Mouse (Mus musculus): ENCODE measurements at regions not wholly inside any gene's neighbourhood (a gene's known extent, or its start where the extent isn't known, plus 50 kb on each side); places are given as distances from the start of the nearest gene placed in this dataset.
A peak's percentile ranks its signal among the peaks of the same experiment; 100 is the strongest.

DNA sequence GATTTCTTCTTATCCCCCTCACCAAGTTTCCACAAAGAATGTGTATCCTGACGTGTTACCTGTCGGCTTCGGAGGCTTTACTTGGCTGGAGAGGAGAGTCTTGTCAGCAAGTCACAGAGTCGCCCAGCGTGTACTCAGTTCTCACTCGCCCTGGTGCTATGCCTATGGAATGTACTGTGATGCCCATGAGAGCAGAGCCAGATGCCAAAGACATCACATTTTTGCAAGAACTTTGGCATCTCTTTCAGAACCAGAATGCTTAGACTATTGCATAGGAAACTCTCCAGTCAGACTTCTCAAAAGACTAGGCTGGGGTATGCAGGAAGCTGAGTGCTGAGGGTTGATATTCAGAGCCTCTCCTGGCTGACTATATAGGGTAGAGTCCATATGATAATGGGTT lies 99.3 kb upstream of the Tsc22d2 start:
- DNase-seq, result no peak

DNA sequence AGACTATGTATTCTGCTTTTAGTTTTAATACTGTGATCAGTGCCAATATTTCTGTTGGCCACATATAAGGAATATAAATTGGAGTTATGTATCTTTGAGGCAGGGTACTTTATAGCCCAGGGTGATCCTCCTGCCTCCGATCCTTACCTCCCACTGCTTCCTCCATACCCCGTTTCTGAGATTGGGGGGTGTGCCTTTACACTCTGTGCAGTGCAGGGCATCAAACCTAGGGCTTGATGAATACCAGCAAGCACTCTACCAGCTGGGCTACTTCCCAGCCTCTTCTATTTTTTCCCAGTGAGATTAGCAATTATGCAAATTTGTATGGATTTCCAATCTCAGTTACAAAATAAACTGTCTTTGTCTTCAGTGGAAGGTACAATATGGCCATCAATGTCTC lies 97.3 kb upstream of the Tsc22d2 start:
- DNase-seq, result no peak

- no peak for DNase-seq
These were observed 95.8 kb upstream of the Tsc22d2 start for GRCm38 (mm10) chr3:58318756-58319155.

DNA sequence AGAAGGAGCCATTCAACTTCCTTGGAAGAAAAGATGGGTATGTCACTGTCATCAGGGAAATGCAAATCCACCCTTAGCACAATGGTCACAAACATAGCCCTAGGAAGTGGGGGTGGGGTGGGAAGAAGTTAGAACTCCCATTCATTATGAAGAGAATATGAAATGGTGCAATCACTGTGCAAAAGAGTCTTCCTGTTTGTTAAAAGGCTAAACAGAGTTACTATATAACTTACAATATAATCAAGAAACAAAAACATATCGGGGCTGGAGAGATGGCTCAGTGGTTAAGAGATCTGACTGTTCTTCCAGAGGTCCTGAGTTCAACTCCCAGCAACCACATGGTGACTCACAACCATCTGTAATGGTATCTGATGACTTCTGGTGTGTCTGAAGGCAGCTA lies 95.1 kb upstream of the Tsc22d2 start:
- no peak for DNase-seq

DNA sequence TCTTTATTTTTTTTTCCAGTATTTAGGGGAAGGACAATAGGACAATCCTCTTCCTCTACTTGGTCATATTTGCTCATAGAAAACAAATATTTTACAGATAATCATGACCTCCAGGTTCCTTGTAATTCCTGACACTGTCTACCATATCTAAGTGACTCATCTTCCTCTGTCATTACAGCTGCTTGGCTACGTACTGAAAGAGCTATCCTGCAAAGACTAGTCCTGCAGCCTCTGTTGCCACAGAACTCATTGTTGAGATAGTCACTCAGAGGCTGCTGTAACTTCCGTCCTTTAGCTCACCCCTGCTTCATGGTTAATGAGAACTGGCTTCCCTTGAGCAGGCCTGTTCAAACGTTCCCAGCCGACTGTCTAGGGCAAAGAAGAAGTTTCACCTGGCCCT lies 93.7 kb upstream of the Tsc22d2 start:
- DNase-seq, result no peak

- no peak for DNase-seq
These were observed 92.2 kb upstream of the Tsc22d2 start for GRCm38 (mm10) chr3:58322322-58322721.

- no peak for DNase-seq
These were observed 86.8 kb upstream of the Tsc22d2 start for GRCm38 (mm10) chr3:58327721-58328120.

DNA sequence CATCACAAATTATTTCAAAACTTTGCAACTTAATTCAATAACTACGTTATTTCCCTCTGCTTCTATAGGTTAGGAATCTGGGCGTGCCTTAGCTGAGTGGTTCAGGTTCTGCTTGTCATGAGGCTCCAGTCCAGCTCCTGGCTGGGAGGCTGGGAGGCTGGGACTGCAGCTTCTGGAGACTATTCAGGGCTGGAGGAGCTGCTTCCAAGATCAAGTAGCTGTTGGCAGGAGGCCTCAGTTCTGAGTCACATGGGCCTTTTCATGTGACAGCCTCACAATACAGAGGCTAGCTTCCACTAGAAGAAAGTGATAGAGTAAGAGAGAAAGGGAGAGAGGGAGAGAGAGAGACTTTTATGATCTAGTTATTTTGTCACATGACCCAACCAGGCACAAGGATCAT lies 84.3 kb upstream of the Tsc22d2 start:
- peak; percentile 79 for DNase-seq

GRCm38 (mm10) chr3:58333997-58334396 lies 80.5 kb upstream of the Tsc22d2 start:
- DNase-seq, result no peak

- no peak for DNase-seq
These were observed 79.2 kb upstream of the Tsc22d2 start for GRCm38 (mm10) chr3:58335277-58335676.

GRCm38 (mm10) chr3:58336135-58336534 lies 78.4 kb upstream of the Tsc22d2 start:
- DNase-seq, result no peak

- DNase-seq, result no peak
These were observed 77.9 kb upstream of the Tsc22d2 start for GRCm38 (mm10) chr3:58336590-58336989.

GRCm38 (mm10) chr3:58338976-58339375 lies 75.5 kb upstream of the Tsc22d2 start:
- no peak for DNase-seq

GRCm38 (mm10) chr3:58342096-58342495 lies 72.4 kb upstream of the Tsc22d2 start:
- DNase-seq, result peak; percentile 21

DNA sequence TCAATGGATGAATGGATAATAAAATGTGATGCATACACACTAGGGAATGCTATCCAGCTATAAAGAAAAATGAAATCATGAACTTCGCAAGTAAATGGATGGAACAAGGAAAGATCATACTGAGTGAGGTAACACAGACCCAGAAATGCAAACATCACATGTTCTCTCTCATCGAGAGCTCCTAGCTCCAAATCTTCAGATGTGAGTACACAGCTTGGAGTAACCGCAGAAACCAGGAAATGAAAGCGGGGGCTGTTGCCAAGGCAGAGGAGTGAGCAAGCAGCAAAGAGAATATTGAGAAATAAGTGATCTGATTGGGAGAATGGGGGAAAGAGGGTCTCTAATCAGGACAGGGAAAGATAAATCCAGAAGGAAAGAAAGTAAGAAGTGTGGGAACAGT lies 52.0 kb upstream of the Tsc22d2 start:
- no peak for DNase-seq

- no peak for DNase-seq
These were observed 50.0 kb upstream of the Tsc22d2 start for GRCm38 (mm10) chr3:58364526-58364925.

Data from heart, postnatal 4 days (tissue).